Mouse (Mus musculus) right cerebral cortex, postnatal 36 days (tissue): ENCODE results near the gene Cracr2b.
"Not testable (repeated sequence)": the region's sequence is repeated elsewhere in the genome, so short reads cannot be mapped to it uniquely, and the experiment has no call there.

ENCODE experiments used
- DNase-seq, 2 experiments: peaks; one replicate each; pipeline ENCODE4 v3.0.0; 2022; ENCODE audit warnings: low spot score in 2 of 2, mixed read lengths in 1 of 2

Cracr2b gene

DNA sequence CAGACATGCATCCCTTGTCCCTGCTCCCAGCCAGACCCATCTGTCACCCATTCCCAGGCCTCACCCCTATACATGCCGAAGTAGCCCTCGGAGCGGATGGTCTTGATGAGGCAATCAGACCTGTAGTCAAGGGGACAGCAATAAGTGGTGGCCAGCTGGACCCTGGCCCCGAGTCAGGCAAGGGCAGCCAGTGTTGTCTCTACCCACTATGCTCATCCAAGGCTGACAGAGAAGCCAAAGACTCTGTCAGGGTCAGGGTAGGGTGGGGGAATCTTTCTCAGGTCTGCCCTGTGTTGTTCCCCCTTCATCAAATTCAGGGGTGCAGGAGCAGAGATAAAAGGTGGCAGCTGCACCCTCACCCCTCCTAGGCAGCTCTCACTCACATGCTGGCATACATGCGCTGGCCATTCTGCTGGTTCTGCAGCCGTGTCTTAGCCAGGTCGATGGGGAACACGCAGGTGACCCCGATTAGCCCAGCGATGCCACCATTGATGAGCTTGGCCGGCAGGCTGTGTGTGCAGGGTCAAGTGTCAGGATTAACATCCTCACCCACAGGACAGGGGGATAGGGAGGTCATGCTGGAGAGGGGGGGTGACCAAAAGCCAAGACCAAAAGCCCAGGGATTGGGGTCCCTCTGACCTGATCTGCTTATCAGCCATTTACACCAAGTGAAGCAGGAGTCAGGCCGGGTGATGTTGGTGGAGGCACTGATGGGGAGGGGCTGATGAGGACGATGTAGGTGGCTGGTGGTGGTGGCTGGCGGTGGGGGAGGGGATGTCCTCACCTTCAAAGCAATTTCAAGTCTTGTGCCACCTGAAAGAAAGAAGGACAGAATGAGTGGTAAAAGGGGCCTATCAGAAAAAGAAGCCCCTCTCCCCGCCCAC lies 27.1 kb upstream of the Cracr2b start:
- no peak for DNase-seq

DNA sequence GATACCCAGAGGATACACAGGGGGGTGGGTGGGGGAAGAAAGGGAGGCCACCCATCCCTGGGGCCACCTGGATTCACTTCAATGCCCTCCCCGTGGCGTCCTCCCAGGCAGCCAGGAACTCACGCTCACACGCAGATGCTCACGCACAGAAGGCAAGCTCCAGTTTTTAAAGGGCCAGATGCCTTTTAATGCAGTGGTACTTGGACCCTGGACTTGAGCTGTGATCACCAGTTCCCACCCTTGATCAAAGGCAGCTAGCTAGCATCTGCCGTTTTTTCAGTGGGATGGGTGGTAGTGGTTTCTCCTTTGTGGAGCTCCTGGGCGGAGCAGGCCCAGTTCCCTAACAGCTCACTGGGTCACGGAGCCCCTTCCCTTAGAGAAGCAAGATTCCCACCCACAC lies 26.4 kb upstream of the Cracr2b start:
- peak; percentile 67 to 79 for DNase-seq

- no peak for DNase-seq
Measured at GRCm38 (mm10) chr7:141435129-141435855, 25.6 kb upstream of the Cracr2b start.

DNA sequence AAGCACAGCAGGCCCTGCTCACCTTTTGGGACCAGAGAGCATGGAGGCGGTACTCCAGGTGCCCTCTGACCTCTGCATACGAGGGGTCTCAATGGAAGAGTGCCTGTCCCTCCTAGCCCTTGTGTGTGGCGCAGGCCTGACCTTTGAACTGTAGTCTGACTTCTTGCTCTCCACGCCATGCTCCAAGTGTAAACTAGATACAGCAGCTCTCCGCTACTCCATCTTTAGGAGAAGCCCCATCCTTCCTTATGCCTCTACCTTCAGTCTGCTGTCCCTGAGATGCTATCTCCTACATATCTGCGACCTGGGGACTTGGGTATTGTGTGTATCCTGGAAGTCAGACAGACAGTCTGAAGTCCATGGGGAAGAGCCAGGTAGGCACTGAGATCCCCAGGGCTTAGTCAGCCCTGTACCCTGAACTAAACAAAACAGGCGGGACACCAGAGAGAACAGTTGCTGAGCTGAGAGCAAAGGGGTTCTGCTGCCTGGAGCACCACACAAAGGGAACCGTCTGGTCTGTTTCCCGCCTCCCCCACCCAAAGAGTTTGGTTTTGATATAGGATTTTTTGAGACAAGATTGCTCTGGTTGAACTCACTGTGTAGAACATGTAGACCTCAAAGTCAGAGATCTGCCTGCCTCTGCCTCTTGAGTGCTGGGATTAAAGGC lies 24.9 kb upstream of the Cracr2b start:
- DNase-seq, result no peak

DNA sequence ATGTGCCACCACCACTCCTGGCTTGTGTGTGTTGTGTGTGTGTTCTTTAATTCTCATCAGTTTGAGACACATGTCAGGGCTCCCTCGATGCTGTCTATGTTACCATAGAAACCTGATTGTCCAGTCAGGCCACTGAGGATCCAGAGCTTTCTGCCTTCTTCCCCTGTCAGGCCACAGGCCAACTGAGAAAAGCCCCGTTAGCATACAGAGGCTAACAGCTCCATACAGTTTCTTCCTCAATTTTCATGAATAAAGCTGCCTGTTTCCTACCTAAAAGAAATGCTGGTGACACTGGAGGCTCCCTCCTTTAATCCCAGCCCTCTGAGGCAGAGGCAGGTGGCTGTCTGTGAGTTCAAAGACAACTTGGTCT lies 24.4 kb upstream of the Cracr2b start:
- no peak for DNase-seq

DNA sequence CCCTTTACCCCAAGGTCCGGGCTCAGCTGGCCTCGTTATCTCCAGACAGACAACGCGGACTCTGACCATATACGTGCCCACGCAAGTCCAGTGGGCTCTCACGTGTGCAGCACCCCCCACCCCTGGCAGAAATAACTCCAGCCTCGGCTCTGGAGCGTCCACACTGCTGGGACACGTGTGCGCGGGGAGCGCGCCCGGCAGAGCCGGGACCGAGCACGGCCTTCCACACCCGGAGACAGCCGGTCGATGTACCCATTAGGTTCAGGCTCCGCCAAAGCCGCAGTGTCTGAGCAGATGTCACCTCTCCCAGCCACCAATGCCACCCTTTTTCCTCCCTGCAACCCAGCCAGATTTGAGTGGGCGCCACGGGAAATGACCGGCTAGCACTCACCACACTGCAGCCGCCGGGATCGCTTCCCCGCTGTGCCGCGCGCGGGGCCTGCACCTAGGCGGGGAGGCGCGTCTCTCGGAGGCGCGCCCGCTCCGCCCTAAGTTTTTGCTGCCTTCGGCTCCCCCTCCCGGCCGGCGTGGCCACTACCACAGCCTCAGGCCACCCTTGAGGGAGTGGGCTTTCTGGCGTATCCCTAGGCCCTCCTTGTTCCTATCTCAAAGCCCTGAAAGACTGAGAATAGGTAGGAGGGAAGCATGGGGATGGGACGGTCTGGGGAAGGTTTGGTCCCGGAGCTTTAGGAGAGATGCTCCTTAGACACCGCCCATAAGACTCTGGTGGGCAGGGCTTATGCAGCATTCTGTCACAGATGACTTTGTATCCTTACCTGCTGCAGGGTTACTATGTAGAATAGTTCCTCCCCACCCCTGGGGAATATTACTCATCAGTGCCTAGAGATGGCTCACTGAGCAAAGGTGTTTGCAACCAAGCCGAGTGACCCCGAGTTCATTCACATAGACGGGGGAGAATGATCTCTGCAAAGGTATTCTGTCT lies 23.4 kb upstream of the Cracr2b start, which contains the start of gene Slc25a22:
Gene Slc25a22, minus strand, starts transcription at position 715 of the 943 bp plus-strand sequence.
- DNase-seq, result peak; percentile 75 to 78

DNA sequence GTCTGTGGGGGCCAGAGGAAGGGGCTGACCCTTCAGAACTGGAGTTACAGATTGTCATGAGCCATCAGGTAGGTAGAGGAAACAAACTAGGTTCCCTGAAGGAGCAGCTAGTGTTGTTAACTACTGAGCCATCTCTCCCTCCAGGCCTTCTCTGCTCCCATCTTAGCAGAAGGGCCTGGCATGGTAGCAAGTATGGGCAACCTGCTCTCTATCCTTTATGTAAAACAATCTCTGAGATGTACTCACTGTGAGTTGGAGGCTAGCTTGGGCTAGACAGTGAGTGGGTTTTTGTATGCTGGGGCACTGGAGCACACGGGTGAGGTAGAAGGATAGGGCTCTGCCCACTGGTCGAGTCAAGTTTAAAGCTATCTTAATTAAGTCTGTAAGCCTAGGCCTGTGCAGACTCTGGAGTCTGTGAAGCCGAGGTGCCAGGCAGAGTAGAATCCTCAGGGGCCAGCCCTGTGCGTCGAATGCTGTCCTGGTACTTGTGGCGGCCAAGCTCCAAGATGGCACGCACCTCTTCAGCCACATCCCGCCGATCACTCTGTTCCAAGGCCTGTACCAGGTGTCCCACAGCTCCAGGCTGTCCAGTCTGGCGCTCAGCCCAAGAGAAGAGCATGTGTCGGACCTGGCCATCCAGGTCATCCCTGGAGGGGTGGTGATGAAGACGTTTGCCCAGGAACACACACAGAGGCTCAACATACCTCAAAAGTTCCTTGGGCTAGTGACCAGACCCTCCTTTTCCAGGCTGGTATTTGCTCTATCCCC lies 22.5 kb upstream of the Cracr2b start:
- no peak for DNase-seq

- no peak for DNase-seq
Measured at GRCm38 (mm10) chr7:141439140-141439679, 21.7 kb upstream of the Cracr2b start.

DNA sequence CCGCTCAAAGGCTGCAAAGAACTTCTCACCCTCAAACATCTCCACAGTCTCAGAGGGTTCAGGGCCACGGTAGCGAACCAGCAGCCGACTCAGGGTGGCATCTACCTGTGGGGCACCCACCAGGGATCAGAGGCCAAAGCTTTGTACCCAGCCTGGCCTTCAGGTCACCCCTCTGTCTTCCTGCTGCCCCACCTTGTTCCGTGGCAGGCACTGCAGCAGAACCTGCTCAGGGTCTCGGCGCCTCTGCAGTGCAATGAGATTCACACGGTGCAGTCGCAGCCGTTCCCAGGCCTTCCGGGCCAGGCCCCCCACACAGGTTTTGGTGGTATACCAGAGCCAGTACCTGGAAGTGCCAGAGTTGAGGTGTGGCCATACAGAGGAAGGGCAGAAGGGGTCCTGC lies 21.1 kb upstream of the Cracr2b start:
- DNase-seq, result no peak

DNA sequence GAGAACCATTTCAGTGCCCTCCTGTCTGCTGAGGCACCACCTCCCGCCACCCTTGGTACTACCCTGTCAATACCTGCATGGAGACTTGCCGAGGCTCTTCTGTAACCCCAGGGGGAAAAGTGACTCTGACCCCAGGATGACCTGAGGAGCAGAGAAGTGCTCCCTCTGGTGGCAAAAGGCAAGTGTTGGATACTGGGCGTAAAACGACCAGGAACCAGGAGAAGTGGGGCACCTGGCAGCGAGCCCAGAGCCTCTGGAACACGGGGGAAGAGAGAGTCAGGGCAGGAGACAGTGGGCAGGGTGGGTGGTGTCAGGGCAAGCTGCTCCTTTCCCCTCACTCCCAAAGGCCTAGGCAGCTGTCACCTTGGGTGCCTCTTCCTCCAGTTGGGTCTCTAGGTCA lies 20.3 kb upstream of the Cracr2b start:
- DNase-seq, result no peak

GRCm38 (mm10) chr7:141441460-141441859 lies 19.4 kb upstream of the Cracr2b start:
- no peak for DNase-seq

GRCm38 (mm10) chr7:141442199-141442598 lies 18.7 kb upstream of the Cracr2b start:
- no peak for DNase-seq

DNA sequence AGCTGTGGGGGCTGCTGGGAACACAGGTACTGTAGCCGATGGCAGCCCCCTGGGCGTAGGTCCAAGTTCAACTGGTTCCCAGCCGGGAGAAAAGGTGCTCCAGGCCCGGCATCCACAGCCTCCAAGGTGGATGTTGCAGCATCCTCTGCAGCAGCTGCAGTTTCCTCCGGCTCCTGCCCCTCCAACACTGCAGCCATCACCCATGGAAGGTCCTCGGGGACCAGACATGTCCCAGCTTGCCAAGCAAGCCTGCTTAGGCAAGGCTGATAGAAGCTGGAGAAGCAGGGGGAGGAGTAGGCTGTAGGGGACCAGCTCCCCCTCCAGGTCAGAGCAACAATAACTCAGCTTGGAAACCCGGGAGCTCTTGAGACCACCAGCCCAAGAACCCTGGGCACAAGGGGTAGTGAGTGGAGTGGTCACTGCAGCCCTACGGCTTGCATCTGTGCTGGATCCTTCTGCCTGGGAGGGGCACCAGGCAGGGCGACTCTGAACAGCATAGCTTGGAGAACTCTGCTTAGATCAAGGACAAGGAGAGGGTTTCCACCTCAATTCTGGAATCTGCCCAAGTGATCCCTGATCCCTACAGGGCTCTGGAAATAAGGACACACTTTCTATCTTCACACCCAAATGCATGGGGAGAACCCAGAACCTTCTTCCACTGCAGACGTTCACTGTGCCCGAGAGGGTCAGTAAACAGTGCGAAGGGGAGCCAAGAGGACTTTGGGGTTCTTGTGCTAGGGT lies 17.6 kb upstream of the Cracr2b start:
- no peak for DNase-seq

- no peak for DNase-seq
Measured at GRCm38 (mm10) chr7:141443828-141444237, 17.1 kb upstream of the Cracr2b start, which contains the start of gene Pidd1. Gene Pidd1 (minus strand): TSS chr7:141444025.

DNA sequence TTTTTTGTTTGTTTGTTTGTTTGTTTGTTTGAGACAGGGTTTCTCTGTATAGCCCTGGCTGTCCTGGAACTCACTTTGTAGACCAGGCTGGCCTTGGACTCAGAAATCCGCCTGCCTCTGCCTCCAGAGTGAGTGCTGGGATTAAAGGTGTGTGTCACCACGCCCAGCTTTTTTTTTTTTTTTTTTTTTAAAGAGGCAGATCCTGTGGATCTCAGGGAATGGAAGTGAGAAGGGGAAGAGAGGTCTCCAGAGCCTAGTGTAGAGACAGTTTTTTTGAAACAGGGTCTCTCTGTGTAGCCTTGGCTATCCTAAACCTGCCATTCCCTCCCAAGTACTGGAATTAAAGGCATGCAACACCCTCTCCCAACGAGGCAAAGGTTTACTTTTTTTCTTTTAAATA lies 14.5 kb upstream of the Cracr2b start:
- DNase-seq, result not testable (repeated sequence)

GRCm38 (mm10) chr7:141447110-141447991 lies 13.5 kb upstream of the Cracr2b start, which contains the start of gene Rplp2:
Gene Rplp2 (plus strand): TSS chr7:141447370.
- DNase-seq, result peak; percentile 92 to 93

GRCm38 (mm10) chr7:141451928-141452327 lies 9.0 kb upstream of the Cracr2b start:
- DNase-seq, result no peak

DNA sequence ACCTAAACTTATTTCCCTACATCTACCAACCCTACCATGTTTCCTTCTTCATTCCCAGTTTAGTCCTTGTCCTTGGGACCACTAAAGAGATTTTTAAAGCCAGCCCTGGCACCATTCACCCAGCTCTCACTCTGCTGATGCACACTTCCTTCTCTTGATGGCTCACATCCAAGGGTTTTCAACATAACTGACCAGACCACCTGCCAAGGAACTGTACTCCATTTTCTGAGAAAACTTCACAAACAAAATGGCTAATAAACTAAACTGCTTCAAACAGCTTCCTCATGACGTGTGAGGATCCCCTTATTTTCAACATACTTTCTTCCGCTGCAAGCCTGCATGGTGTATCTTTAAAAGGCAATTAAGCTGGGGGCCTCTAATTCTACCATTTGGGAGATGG lies 7.3 kb upstream of the Cracr2b start:
- no peak for DNase-seq
